Mouse (Mus musculus) hindbrain, embryonic 10.5 days (tissue): Measurements from ENCODE around the gene Fam71b. TPM values are rescaled to one million over a fixed set of nuclear protein-coding genes. Genes with fewer than 3 reads are reported as not detected.
"Not testable (repeated sequence)": the region's sequence is repeated elsewhere in the genome, so short reads cannot be mapped to it uniquely, and the experiment has no call there.

Experiments used
- DNase-seq: peaks from one replicate; pipeline ENCODE4 v3.0.0-alpha.2; 2017; ENCODE audit warnings: low spot score
- H3K27ac ChIP-seq: fragments of 300-500 bp; sonication (generic); 2 replicates; pipeline ENCODE4 v1.5.1; 2016; ENCODE audit warnings: mild to moderate bottlenecking, moderate library complexity
- H3K27me3 ChIP-seq: fragments of 300-500 bp; sonication (generic); 2 replicates; pipeline ENCODE4 v1.6.1; 2016; ENCODE audit warnings: mild to moderate bottlenecking; ENCODE audit not compliant: poor library complexity, insufficient read depth, severe bottlenecking
- H3K36me3 ChIP-seq: fragments of 300-500 bp; sonication (generic); 2 replicates; pipeline ENCODE4 v1.6.1; 2016; ENCODE audit warnings: mild to moderate bottlenecking, moderate library complexity
- H3K4me1 ChIP-seq: fragments of 300-500 bp; sonication (generic); replicated peaks from 2 replicates; pipeline ENCODE4 v1.6.1; 2016; ENCODE audit warnings: mild to moderate bottlenecking
- H3K4me3 ChIP-seq: fragments of 300-500 bp; sonication (generic); 2 replicates; pipeline ENCODE4 v1.5.1; 2016; ENCODE audit warnings: mild to moderate bottlenecking, moderate library complexity
- H3K9me3 ChIP-seq: fragments of 300-500 bp; sonication (generic); 2 replicates; pipeline ENCODE4 v1.6.1; 2016; ENCODE audit warnings: mild to moderate bottlenecking, moderate library complexity
- WGBS: fragments of 180-500 bp; shearing (Covaris S2); methylation state at CpG from one replicate; pipeline ENCODE4 v1.1.7; 2016; 5-methylcytosine and 5-hydroxymethylcytosine counted together
- polyA plus RNA-seq: library from polyadenylated mRNA; unstranded; fragments of >200 nt; fragmentation: Nextera tagmentation; extraction: Ambion mirVana; gene quantifications from 2 replicates; pipeline ENCODE4 v1.2.1, GENCODE M21; 2016

Fam71b gene
- polyA plus RNA-seq, 1 experiment from 2014 or later = not detected

DNA sequence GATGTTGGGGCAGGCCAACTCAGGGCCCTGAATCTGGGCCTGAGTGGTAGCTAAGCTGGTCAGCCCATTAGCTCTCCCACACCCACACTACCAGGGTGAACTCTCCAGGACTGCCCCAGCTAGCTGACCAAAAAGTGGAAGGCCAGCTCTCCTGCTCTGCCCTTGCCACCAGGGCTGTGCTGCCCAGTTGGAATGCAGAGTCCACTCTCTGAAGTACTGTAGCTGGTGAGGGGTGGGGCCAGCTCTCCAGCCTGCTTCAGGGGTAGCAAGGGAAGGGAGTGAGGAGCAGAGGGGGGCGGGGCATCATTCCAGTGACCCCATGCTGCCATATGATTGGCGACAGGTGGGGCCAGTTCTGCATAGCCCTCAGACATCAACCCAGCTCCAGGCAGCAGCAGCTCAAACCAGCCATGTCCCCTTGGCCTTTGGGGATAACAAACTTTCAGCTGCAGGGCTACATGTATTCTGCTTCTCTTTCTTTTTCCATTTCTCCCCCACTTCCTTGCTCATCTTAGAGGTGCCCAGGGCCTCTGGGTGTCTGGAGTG is 13.7 kb downstream of the Fam71b start:
- WGBS = 39% methylated on average over 2 of the region's 2 CpGs
- Histone ChIP-seq H3K36me3 (no peaks in the 10 kb centered on the region), H3K27ac (no peak overlapping the region), H3K4me1 (peaks cover 15% of the 10 kb centered on the region; the same call in 1 of the 2 replicates), H3K4me3 (no peak overlapping the region), H3K9me3 (no peaks in the 10 kb centered on the region), H3K27me3 (peaks cover 9% of the 10 kb centered on the region)
- DNase-seq = no peak

DNA sequence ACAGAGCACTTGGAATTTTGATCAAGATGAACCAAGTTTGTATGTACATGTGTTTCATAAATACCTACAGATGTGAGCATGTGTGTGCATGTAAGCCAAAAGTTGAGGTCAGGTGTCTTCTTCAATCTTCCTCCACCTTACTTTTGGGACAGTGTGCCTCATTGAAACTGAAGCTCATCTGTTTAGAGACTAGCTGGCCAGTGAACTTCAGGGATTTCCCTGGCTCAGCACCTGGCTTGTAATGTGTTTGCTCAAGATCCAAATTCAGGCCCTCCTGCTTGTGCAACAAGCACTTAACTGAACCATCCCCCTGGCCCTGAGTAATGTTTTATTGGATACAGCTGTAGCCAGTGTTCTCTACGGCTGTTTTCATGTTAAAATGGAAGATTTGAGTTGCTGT is 22.1 kb downstream of the Fam71b start:
- H3K9me3 ChIP-seq = no peaks in the 10 kb centered on the region
- H3K27ac ChIP-seq = no peak overlapping the region
- H3K36me3 ChIP-seq = no peaks in the 10 kb centered on the region
- H3K4me1 ChIP-seq = no peaks in the 10 kb centered on the region
- no peak for DNase-seq
- H3K4me3 ChIP-seq = no peak overlapping the region
- no peaks in the 10 kb centered on the region for H3K27me3 ChIP-seq
- WGBS = 70% methylated on average over 1 of the region's 1 CpGs

DNA sequence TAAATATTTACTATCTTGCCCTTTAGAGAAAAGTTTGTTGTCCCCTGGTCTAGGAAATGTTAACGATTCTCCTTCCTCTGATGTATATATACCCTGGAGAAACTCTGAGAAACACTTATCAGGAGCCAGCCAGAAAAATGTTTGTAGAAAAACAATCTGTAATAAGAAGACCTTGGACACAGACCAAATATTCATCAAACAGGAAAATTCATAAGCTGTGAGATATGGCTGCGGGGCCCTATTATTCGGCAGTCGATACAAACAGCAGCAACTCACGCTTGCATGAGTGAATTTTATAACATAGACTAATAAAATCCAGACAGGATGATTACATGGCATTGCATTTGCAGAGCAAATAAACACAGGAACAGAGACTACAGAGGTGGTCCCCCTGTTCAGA is 22.5 kb downstream of the Fam71b start:
- no peak overlapping the region for H3K4me3 ChIP-seq
- H3K4me1 ChIP-seq = no peaks in the 10 kb centered on the region
- H3K27me3 ChIP-seq = no peaks in the 10 kb centered on the region
- 93% methylated on average over 5 of the region's 5 CpGs for WGBS
- H3K36me3 ChIP-seq = no peaks in the 10 kb centered on the region
- no peaks in the 10 kb centered on the region for H3K9me3 ChIP-seq
- H3K27ac ChIP-seq = no peak overlapping the region
- DNase-seq = no peak

DNA sequence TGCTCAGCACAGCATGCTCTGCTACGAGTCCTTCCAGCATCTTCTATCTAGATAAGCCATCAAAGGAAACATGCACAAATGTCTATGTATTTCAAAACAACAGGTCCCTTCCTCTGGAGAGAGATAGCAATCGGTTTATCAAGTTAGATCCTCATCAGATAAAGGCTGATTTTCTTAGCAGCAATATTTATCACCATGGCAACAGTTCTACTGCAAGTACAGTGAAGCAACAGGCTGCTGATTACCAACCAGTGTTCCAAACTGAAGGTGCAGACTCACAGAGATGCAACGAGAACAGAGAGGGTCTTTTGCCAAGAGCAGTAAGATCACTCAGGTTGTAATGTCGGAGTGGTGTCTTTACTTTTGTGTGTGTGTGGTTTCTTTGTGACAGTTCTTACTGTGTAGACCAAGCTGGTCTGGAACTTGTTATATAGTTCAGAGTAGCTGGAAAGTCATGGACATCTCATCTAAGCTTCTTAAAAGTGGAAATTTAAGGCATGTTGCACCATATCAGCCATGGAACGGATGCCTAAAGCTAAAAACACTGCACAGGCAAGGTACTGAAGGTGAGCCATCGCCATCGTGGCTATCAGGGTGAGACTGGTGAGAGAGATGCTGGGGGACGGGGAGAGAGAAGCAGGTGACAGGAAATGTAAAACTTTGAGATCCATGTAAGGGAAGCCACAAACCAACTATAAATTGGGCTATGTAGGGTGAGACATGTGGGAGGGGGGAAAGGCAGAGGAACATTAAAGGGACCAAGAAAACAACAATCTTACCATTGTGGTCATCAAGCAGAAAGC is 24.9 kb downstream of the Fam71b start:
- Histone ChIP-seq H3K27me3 (no peaks in the 10 kb centered on the region), H3K27ac (no peak overlapping the region), H3K4me3 (no peak overlapping the region), H3K4me1 (no peaks in the 10 kb centered on the region), H3K9me3 (no peaks in the 10 kb centered on the region), H3K36me3 (no peaks in the 10 kb centered on the region)
- 88% methylated on average over 8 of the region's 8 CpGs for WGBS
- no peak for DNase-seq

DNA sequence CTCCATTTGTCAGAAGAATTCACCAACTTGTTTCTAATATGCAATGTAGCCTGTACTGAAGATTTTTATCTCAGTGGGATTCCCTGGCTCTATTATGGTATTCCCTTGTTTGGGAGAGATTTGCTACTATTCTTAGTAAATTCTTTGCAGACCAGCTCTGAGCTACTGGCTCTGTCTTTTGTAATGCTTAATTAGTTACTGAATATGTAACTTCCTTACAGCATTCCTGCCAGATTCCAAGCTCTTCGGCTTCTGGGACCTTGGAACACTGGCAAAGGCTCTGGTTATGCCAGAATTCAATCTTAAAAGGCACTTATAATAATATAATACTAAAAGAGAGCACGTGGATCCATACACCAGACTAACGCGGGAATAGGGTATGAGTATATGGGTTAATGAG is 31.8 kb downstream of the Fam71b start:
- not testable (repeated sequence) for H3K4me3 ChIP-seq, H3K4me1 ChIP-seq
- 51% methylated on average over 4 of the region's 4 CpGs for WGBS

DNA sequence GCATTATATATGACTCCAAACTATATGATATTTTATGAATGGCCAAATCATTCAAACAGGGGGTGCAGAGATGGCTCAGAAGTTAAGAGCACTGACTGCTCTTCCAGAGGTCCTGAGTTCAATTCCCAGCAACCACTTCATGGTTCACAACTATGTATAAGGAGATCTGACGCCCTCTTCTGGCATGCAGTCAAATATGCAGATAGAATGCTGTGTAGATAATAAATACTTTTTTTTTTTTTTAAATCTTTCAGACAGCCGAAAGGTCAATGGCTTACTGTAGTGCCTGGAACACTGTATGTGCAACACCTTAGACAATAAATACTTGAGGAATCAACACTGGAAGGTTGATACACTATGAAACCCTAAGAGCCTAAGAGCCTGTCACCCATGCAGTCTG is 33.8 kb downstream of the Fam71b start:
- Histone ChIP-seq H3K27me3 (no peaks in the 10 kb centered on the region), H3K27ac (no peak overlapping the region), H3K9me3 (no peaks in the 10 kb centered on the region), H3K4me3 (no peak overlapping the region), H3K4me1 (no peaks in the 10 kb centered on the region), H3K36me3 (no peaks in the 10 kb centered on the region)
- DNase-seq = no peak
- WGBS = 90% methylated on average over 2 of the region's 2 CpGs

More for the DNA sequence above, 31.8 kb downstream of the Fam71b start:
- not testable (repeated sequence) for H3K36me3 ChIP-seq, H3K9me3 ChIP-seq, H3K27me3 ChIP-seq, H3K27ac ChIP-seq, DNase-seq

DNA sequence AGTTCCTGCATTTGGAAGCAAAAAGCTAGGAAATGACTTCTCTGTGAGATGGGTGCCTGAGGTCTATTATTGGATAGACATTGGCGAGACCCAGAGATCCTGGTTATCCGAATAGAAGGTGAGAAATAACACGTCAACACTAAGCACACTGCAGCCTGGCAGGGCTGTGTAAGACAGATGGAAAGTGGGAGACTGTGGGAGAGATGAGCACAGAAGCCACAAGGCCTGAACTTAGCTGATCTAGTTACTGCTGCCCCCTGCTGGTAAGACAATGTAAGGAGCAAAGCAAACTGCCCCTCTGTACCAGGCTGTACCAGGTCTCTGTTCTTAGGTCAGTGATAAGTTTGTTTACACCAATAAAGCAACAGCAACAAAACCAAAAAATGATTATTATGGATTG is 34.8 kb downstream of the Fam71b start:
- Histone ChIP-seq H3K36me3 (no peaks in the 10 kb centered on the region), H3K9me3 (no peaks in the 10 kb centered on the region), H3K4me1 (peaks cover 2% of the 10 kb centered on the region; the same call in 1 of the 2 replicates), H3K27me3 (no peaks in the 10 kb centered on the region), H3K4me3 (no peak overlapping the region), H3K27ac (no peak overlapping the region)
- DNase-seq = peak; percentile 75
- WGBS = 25% methylated on average over 3 of the region's 3 CpGs

DNA sequence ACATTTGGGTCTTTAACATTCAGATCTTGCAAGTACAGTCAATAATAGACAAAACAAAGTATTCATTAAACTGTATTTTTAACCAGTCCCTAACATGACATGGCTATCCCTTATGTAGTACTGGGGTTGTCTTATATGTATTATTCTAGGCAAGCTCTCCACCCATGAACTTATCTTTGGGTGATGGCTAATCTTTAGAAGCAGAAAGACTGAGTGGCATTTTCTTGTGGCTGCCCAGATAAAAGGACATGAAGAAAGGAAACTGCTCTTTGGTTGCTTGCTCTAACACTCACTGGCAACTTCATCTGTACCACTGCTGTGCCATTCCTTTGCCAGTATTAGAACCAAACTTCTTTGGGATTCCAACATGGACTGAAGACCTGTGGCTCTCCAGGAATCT is 39.0 kb downstream of the Fam71b start:
- Histone ChIP-seq H3K4me3 (no peak overlapping the region), H3K4me1 (peaks cover 10% of the 10 kb centered on the region; the same call in 1 of the 2 replicates), H3K27me3 (no peaks in the 10 kb centered on the region), H3K9me3 (no peaks in the 10 kb centered on the region), H3K27ac (no peak overlapping the region), H3K36me3 (peaks cover 19% of the 10 kb centered on the region)
- no peak for DNase-seq

DNA sequence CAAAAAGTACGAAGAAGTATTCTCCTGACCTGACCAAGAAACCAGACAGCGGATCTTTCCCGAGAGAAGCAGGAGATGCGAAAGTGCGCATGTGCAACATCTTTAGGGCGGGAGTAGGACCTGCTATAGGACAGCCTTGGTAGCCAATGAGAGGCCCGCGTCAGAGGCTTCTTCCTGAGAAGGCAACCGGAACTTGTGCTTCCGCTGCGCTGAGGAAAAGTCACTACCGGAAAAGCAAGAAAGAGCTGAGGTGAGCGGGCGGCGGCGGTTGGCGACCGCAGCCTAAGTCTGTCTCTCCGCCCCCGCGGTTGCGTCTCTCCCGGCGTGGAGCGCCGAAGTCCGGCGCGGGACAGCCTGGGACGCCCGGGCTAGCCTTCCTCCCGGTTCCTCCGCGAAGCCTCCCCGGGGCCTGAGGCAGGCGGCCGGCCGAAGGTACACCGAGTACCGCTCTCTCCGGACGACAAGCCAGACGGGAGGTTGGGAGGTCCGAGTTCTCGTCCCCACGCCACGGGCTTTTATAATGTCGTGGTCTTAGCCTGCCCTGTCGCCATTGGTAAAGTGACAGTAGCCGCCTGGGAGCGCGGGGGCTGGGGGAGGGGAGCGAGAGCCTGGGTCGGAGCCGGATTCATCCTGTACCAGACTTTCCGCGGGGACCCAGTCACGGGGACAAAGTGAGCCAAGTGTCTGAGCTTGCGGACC is 40.5 kb downstream of the Fam71b start, which contains the start of gene Med7:
Med7 (plus strand) TSS at position 166 of the 699 bp plus-strand sequence.
- under 1% methylated on average over 59 of the region's 59 CpGs for WGBS
- H3K36me3 ChIP-seq = peaks cover 34% of the 10 kb centered on the region
- H3K4me1 ChIP-seq = peaks cover 10% of the 10 kb centered on the region; the same call in 1 of the 2 replicates
- peak within 1 kb of the TSS; percentile 96 for H3K27ac ChIP-seq
- DNase-seq = peak; percentile 94
- no peaks in the 10 kb centered on the region for H3K9me3 ChIP-seq
- H3K27me3 ChIP-seq = no peaks in the 10 kb centered on the region
- peak within 1 kb of the TSS; percentile 87 for H3K4me3 ChIP-seq

DNA sequence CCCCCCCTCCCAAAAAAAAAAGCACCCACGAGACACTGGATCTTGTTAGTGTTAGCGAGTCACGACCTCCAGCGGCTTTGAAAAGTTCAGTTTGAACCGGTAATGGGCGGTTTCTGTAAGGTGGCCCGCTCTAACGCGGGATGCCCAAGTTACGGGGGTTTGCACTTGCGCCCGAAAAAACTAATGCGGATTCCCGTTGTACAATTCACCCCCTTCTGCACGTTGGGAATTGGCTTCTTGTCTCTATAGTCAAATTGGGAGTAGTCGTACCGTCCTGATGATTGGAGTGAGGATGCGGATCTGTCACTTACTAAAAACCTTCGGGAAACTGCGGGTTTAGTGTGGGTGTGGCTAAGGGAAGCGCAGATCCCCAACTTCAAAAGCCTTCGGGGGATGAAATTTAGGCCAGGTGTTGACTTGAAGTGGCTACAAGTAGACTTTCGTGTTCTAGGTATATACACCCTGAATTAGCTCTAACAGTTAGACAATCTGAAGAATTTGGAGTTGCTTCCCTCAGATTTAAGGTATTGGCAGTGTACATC is 41.2 kb downstream of the Fam71b start:
- WGBS = 2% methylated on average over 23 of the region's 23 CpGs
- peak overlapping the region; percentile 96 for H3K27ac ChIP-seq
- H3K9me3 ChIP-seq = no peaks in the 10 kb centered on the region
- no peaks in the 10 kb centered on the region for H3K27me3 ChIP-seq
- no peak for DNase-seq
- H3K4me3 ChIP-seq = peak overlapping the region; percentile 87
- H3K36me3 ChIP-seq = peaks cover 40% of the 10 kb centered on the region
- H3K4me1 ChIP-seq = peaks cover 10% of the 10 kb centered on the region; the same call in 1 of the 2 replicates

DNA sequence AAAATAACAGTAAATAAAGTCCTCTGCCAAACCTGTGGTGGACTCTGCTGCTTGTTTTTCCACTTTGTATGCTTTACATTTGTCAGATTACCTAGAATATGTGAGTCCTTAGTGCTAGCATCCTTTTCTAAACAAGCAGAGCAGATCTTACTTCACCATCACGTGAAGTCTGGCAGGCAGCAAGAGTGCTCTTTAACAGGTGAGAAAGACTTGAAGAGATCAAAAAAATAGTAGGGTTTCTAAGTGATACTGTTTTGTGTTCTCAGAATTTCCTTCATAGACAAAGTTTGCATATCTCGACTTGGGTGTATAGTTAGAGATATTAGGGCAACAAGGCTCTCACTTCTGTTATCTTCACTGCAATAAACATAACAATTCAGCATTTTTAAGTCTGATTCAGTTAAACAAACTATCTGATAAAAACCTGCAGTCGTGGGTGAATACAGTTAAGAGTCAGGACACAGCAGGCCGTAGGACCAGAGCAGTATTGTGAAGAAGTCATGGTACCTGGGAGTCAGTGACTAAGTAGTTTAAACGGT is 42.7 kb downstream of the Fam71b start:
- WGBS = 95% methylated on average over 5 of the region's 5 CpGs
- peaks cover 56% of the 10 kb centered on the region for H3K36me3 ChIP-seq

DNA sequence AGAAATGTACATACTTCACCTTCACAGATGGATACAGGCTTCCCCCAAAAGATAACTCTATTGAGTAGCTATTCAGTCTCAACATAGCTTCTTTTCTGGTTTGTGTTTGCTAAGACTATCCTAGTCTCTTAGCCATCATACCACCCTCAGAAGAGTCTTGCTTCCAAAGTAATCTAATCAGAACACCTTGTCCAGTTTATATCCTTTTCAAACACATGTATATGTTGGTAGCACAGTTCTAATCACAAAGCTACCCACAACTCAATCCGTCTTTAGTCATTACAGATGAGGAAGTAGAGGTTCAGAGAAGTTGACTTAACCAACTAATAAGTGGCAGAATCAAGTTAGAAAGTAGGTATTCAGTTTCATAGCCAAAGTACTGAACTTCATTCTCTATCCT is 45.4 kb downstream of the Fam71b start:
- Histone ChIP-seq H3K4me1 (peaks cover 7% of the 10 kb centered on the region; the same call in 1 of the 2 replicates), H3K9me3 (no peaks in the 10 kb centered on the region), H3K4me3 (no peak overlapping the region), H3K27ac (no peak overlapping the region), H3K36me3 (peaks cover 56% of the 10 kb centered on the region), H3K27me3 (no peaks in the 10 kb centered on the region)
- 89% methylated on average over 1 of the region's 1 CpGs for WGBS
- no peak for DNase-seq

More for the DNA sequence above, 42.7 kb downstream of the Fam71b start:
- DNase-seq = no peak
- Histone ChIP-seq H3K4me3 (no peak overlapping the region), H3K4me1 (peaks cover 10% of the 10 kb centered on the region; the same call in 1 of the 2 replicates), H3K27me3 (no peaks in the 10 kb centered on the region), H3K27ac (no peak overlapping the region), H3K9me3 (no peaks in the 10 kb centered on the region)
